Mouse (Mus musculus): Measurements from ENCODE around the gene Mef2d.

DNA sequence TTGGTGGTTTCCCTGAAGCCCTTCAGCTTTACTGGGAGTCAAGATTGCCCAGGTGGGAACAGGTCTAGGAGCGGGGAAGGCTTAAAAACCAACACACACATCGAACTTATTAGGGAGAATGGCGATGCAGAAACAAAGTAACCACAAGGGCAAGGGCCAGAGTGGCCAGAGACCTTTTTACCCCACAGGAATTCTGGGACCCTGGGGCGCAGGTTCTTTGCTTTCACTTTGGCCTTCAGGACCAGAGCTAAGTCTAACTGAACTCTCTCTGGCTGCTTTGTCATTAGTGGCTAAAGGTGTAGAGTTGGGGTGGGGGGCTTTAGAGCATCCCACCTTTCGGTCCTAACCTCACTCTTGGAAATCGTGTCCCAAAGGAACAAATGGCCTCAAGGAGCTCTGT, 73.9 kb downstream of the Mef2d start:
- TF ChIP-seq CTCF (IDR thresholded peaks at IDR 0.05; ENCODE audit: low read depth, low read length) (no peak), EP300 (IDR thresholded peaks at IDR 0.05; ENCODE audit: insufficient read depth, low read depth, low read length) (no peak), POLR2A (IDR thresholded peaks at IDR 0.05; ENCODE audit: insufficient read depth, low read length) (no peak)

Data from ES-Bruce4 (cell line).